Mouse (Mus musculus) adrenal gland, postnatal 4 days (tissue): ENCODE measurements around the gene Lilra5. TPM values are rescaled to one million over a fixed set of nuclear protein-coding genes. Genes with fewer than 3 reads are reported as not detected.
"Not testable (repeated sequence)": the region's sequence is repeated elsewhere in the genome, so short reads cannot be mapped to it uniquely, and the experiment has no call there.

Experiments used
- DNase-seq, 2 experiments: peaks; one replicate each; pipeline ENCODE4 v3.0.0; 2021 to 2022; ENCODE audit warnings: low spot score in 2 of 2, mixed read lengths in 2 of 2
- long read RNA-seq, 2 experiments: library from polyadenylated mRNA; stranded (forward); transcript quantifications; one replicate each; pipeline ENCODE4 v2.0.0; 2021
- total RNA-seq, 2 experiments: library from RNA; stranded (reverse); gene quantifications; 2 replicates each; pipeline ENCODE4 v1.2.3; 2021

Gene Lilra5
- total RNA-seq = 1 to 10 TPM in 1 of 2 experiments, under 1 TPM in 1; 0.76 to 1.1 TPM
- long read RNA-seq, experiment 1, partial matches to known transcripts = 0 of 2 reads
- long read RNA-seq, experiment 1, other reads (novel, unspliced or antisense) = 2 of 2 reads
- long read RNA-seq, experiment 2, partial matches to known transcripts = 0 of 1 reads
- long read RNA-seq, experiment 2, other reads (novel, unspliced or antisense) = 0 of 1 reads

DNA sequence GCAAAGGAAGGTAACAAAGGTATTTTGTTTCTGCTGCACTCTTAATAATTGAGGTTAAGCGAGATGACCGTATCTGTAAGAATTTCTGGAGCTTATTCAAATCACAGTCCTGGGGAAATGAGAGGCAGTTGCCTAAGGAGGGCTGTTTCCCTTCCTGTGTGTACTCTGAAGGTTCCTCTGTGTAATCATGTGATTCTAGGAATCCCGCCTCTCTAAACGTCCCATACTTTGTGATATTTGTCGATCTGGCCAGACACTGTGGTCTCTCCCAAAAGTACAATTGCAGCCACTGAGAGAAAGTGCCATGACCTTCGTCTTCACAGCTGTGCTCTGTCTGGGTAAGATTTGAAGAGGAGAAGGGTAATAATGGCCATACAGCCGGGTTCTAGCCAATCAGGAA lies at the start of gene Lilra5:
Lilra5 (plus strand) TSS at position 301 of the 400 bp plus-strand sequence.
- no peak for DNase-seq

DNA sequence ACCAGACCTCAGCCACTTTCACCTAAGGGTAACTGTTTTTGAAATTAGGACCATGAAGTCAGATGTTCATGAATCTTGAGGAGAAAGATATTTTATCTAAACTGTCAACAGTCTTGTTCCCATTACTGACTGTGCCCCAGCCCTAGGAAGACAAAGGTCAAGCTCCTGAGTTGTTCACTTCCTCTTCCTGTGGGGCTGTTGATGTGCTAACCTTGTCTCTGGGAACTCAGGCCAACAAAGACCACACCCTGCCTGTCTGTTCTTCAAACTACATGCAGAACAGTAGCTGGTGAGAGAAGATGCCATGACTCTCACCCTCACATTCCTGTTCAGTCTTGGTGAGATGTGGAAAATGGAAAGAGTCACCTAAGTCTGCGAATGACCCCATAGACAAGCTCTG lies 30.4 kb upstream of the Lilra5 start:
- DNase-seq = no peak

DNA sequence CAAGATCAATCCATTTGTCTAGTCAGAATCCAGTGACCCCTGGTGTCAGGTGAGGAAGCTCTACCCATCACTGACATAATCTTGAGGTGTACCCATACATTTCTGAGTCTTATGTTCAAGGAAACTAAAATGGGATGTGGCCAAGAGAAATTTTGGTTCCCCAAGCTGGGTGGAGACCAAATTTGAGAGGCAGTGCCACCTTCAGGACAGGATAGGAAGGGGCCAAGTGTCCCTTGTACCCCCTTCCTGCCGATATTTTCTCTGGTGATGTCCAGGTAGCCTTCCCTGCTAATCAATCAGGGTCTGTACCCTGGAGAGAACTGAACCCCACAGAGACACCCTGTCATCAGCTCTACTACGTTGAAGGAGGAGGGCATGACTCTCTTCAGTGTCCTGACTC lies 28.9 kb upstream of the Lilra5 start:
- no peak for DNase-seq

DNA sequence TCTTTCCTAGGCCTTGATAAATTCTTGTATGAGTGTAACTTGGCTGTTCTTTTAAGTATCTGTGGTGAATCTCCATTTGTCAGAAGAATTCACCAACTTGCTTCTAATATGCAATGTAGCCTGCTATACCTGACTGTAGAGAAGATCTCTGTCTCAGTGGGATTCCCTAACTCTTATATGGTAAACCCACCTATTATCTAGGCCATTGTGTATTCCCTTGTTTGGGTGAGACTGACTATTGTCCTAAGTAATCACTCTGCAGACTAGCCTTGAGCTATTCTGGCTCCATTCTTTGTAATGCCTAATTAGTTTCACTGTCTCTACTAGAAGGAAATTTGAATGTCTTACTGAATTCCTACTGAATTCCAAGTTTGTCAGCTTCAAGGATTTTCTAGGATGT lies 24.1 kb upstream of the Lilra5 start:
- DNase-seq = not testable (repeated sequence)

DNA sequence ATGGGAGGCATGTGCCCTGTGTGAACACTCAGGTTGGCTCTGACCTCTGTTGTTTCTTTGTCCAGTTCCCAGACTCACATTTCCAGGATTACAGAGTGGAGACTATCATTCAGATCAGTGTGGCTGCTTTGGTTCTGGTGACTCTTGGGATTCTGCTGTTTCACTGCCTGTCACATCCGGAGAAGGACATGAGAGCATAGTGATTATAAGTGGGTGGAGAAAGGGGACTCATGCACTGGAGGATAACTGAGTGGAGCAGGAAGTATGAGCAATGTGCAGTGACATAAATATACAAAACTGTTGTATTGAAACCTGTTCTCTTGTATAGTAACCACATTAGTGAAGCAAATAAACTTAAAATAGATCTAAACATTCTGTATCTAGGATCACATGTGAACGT lies 22.2 kb upstream of the Lilra5 start:
- DNase-seq = no peak

DNA sequence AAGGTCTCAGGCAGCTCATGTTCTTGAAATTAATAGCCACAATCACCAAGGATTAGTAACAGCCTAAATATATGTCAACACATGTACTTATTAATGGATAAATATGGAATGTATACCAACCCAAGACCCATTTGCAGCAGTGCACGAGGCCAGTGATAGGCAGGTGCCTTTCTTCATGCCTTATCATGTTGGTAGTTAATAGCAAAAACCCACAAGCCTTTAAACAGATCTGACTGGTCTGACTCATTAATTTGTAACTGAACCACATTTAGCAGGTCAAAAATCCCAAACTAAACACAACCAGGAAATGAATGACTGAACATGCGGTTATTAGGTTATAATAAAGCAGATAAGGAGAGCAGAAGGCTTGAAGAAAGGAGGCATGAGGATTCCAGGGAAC lies 21.7 kb upstream of the Lilra5 start:
- no peak for DNase-seq

DNA sequence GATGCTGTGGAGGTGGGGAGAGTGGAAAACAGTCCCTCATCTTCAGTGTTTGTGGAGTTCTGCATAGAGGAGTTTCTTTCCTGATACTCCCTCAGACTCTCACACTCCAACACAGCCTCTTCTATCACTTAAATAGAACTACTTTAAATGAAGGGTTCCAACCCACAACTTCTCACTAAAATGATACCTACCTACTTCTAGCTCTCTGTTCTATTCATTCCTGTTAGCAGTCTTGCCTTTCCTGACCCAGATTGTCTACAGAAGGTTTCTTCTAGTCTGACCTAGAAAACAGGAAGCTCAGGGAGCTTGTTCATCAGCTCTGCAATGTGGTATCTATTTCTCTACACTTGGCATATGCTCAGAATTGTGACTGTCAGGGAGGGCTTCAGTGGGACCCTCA lies 2.0 kb upstream of the Lilra5 start:
- no peak for DNase-seq

DNA sequence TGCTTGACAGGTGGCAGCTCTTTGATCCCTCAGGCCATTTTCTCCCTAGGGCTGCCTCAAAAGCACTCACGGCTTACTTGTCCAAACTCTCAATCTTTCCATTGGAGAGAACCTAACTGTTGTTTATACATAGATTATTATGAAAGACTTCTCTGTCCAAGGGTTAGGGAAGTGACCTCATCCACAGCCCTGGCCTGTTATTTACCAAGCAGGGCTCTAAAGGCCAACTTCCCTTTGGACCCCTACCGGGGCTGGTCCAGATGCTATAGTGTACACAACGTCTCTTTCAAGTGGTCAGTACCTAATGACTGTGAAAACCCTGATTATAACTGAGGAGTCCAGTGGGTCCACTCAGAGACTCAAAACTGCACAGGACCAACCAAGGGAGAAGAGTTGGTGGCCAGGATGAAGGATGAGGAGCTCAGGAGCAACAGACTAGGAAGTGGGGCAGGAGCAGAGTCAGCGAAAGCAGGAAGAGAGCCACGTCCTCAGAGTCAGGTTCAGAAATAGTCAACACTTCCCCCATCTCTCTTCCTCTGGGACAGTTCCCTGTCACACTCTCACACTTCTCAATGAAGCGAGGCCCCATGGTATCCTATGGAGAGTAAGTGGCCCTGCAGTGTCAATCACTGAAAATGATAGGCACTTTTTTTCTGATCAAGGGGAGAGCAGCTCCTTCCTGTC lies 1.6 kb downstream of the Lilra5 start:
- DNase-seq = no peak

DNA sequence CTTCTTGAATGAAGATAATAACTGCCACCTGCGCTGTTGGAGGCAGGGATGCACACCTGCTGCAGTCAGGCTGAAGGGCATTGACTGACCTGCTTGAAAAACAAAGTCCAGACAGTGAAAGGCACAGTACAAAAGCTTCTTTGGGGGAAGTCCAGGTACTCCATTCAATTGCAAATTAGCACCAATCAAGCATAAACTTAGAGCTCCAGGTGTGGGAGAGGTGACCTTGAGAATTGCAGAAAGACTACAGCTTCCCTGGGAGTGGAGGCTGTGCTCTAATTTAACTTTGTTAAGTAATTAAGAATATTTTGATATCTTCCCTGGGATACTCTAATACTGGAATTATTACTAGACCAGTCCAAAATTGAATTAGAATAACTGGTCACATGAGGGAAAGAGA lies 13.7 kb downstream of the Lilra5 start:
- not testable (repeated sequence) for DNase-seq

DNA sequence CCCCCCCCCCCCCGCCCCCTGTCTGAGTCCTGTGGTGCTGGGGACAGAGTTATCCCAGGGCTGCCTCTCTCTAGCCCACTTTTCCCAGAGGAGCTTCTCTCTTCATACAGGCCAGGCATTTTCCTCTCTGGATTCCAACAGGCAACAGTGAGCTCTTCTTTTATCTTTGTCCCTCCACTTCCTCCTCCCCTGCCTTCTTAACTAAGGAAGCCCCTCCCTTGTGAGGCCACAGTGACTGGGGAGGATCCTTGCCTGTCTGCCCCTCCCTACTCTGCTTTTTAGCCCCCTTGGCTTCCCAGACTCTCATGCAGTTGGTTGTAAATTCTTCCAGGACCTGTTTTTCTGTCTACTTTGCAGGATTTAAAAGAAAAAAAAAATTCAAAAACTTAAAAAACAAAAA lies 18.5 kb downstream of the Lilra5 start:
- DNase-seq = not testable (repeated sequence)

DNA sequence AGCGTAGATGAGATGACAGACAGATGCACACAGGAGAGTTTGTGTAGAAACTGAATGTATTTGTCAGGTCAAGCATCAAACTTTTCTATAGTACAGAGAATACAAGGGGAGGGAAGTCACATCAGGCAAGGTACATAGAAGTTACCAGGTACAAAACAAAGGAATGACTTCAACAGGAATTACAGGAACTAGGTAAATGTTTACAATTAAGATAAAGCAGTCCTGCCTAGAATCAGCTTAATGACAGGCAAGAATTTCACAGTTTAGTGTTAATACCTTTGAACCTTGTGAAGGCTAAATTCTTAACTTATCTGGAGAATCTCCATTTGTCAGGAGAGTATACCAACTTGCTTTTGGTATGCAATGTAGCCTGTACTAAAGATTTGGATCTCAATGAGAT lies 23.0 kb downstream of the Lilra5 start:
- DNase-seq = not testable (repeated sequence)

DNA sequence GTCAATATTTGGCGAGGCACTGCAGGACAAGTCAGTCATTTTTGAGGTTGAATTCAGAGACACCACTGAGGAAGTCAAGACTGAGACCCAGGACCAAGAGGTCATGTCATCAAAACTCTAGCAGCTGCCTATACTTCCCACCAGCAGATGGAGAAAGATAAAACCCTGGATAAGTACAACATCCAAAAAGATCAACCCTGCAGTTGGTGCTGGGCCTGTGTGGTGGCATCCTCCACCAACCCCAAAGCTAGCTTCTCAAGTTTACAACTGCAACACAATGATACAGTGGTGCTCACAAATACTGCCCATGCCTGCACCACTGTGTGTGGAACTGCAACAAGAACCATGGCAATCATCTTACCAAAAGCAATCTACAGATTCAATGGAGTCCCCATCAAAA lies 34.6 kb downstream of the Lilra5 start:
- not testable (repeated sequence) for DNase-seq

DNA sequence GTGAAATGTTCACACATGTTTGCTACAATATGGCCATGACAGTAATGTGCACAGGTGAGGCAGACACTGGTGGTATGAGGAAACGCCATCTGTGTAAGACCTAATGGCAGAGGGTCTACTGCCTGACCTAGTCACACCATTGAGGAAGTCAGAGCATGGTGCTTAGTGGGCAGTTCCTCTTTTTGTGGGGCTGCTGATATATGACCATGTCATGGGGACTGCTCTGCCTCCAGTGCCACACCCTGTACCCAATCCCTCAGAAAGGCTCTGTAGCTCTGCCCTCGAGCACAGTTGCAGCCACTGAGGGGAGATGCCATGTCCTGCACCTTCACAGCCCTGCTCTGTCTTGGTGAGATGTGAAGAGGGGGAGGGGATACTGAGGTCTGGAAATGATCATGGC lies 36.3 kb downstream of the Lilra5 start:
- not testable (repeated sequence) for DNase-seq

DNA sequence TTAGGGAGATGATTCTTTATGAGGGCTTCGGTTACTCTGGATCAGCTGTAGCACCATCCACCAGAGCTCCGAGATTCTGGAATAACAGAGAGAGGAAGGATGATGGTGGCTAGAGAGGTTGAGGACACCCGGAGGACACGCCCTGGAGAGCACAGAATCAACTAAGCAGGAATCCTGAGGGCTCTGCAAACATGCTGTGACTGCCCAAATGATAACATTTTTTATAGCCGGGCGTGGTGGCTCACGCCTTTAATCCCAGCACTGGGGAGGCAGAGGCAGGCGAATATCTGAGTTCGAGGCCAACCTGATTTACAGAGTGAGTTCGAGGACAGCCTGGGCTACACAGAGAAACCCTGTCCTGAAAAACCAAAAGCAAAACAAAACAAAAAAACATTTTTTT lies 37.9 kb downstream of the Lilra5 start:
- not testable (repeated sequence) for DNase-seq

DNA sequence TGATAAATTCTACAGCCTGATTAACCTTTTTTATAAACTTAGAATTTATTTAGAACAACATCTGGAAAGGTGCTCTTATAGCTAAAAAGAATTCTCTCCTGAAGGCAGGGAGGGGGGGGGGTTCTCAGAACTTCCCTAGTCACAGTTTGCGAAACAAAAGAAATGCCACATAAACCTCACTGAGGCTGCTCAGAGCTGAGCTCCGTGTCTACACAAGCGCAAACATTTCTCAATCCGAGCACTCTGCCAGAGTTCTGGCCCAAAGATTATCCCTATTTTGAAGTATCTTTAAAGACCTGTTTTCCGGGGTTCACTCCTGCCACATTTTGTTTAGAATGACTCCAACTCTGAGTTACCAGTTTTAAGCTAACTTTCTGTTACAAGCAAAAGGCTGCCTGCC lies 55.1 kb downstream of the Lilra5 start:
- no peak for DNase-seq

Other genes with a start within 250 kb of the Lilra5 start
- gene Lair1, start 174.6 kb upstream of the Lilra5 start, total RNA-seq = 1 to 10 TPM; 1.6 to 1.9 TPM
- 10 to 100 TPM; 13.7 to 19.0 TPM for gene Ttyh1, start 118.3 kb upstream of the Lilra5 start, total RNA-seq
- 100 to 1,000 TPM; 209 to 212 TPM for gene Leng8, start 100.7 kb upstream of the Lilra5 start, total RNA-seq
- gene Leng9, start 87.4 kb upstream of the Lilra5 start, total RNA-seq = 1 to 10 TPM; 8.2 to 9.3 TPM
- 10 to 100 TPM; 51.6 to 53.5 TPM for gene Cdc42ep5, start 72.9 kb upstream of the Lilra5 start, total RNA-seq
- gene Ncr1, start 100.0 kb downstream of the Lilra5 start, total RNA-seq = under 1 TPM in 1 of 2 experiments, not detected in 1; 0.20 TPM
- under 1 TPM; 0.11 to 0.40 TPM for gene Gp6, start 160.0 kb downstream of the Lilra5 start, total RNA-seq
- 10 to 100 TPM; 31.7 to 34.3 TPM for gene Rdh13, start 207.9 kb downstream of the Lilra5 start, total RNA-seq
- gene Eps8l1, start 222.9 kb downstream of the Lilra5 start, total RNA-seq = 1 to 10 TPM; 7.8 to 9.3 TPM